Mouse (Mus musculus): Measurements from ENCODE around the gene Dydc1. TPM values are rescaled to one million over a fixed set of nuclear protein-coding genes. Genes with fewer than 3 reads are reported as not detected.

Gene Dydc1
- polyA plus RNA-seq, 1 experiment from 2014 or later = not detected

GRCm38 (mm10) chr14:41065168-41065567 lies 7.5 kb upstream of the Dydc1 start:
- no peak overlapping the region for H3K27ac ChIP-seq
- no peak overlapping the region for H3K4me3 ChIP-seq (replicated peaks)
- no peak overlapping the region for H3K9ac ChIP-seq (replicated peaks)
- H3K36me3 ChIP-seq = no peaks in the 10 kb centered on the region
- ATAC-seq = 0 out of 2 replicates have a peak, but pooled peaks have one; percentile 43
- WGBS = 56% methylated on average over 2 of the region's 2 CpGs
- no peaks in the 10 kb centered on the region for H3K27me3 ChIP-seq
- no peaks in the 10 kb centered on the region for H3K4me1 ChIP-seq (replicated peaks)
- no peaks in the 10 kb centered on the region for H3K9me3 ChIP-seq
- no peak overlapping the region for H3K4me2 ChIP-seq (replicated peaks)

- Histone ChIP-seq H3K4me1 (replicated peaks) (no peaks in the 10 kb centered on the region), H3K9me3 (no peaks in the 10 kb centered on the region), H3K36me3 (no peaks in the 10 kb centered on the region), H3K27me3 (no peaks in the 10 kb centered on the region), H3K4me3 (replicated peaks) (no peak overlapping the region), H3K9ac (replicated peaks) (no peak overlapping the region), H3K27ac (no peak overlapping the region), H3K4me2 (replicated peaks) (no peak overlapping the region)
- WGBS = 0% methylated on average over 1 of the region's 1 CpGs
- ATAC-seq = no peak
Observed at GRCm38 (mm10) chr14:41066416-41066815, 6.3 kb upstream of the Dydc1 start.

DNA sequence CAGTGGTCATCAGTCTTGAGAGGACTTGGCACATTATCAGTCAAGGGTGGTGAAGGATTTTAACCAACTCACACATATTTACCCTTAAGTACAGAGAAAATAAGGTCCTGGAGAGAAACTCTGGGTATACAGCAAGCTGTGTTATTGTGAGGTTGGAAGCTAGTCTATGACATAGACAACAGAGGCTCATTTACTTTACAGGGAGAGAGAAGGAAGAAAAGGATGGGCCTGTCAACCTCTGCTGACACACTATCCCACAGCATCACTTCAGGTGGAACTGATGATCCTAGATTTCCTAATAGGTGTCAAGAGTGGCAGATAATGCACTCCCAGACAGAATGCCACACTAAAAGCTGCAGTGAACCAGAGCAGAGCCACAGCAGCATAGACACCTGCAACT lies 3.6 kb upstream of the Dydc1 start, which contains the start of gene Dydc2:
Gene Dydc2, minus strand, starts transcription at position 101 of the 400 bp plus-strand sequence.
- H3K9ac ChIP-seq (replicated peaks) = no peak within 1 kb of the TSS
- H3K27me3 ChIP-seq = no peaks in the 10 kb centered on the region
- H3K4me2 ChIP-seq (replicated peaks) = no peak within 1 kb of the TSS
- no peak within 1 kb of the TSS for H3K4me3 ChIP-seq (replicated peaks)
- no peak for ATAC-seq
- H3K9me3 ChIP-seq = no peaks in the 10 kb centered on the region
- H3K4me1 ChIP-seq (replicated peaks) = peaks cover 6% of the 10 kb centered on the region
- no peak within 1 kb of the TSS for H3K27ac ChIP-seq
- no peaks in the 10 kb centered on the region for H3K36me3 ChIP-seq

GRCm38 (mm10) chr14:41070343-41070742 lies 2.4 kb upstream of the Dydc1 start:
- no peak for ATAC-seq
- Histone ChIP-seq H3K27ac (no peak overlapping the region), H3K4me2 (replicated peaks) (no peak overlapping the region), H3K27me3 (no peaks in the 10 kb centered on the region), H3K4me1 (replicated peaks) (peaks cover 6% of the 10 kb centered on the region), H3K36me3 (no peaks in the 10 kb centered on the region), H3K9me3 (no peaks in the 10 kb centered on the region), H3K4me3 (replicated peaks) (no peak overlapping the region), H3K9ac (replicated peaks) (no peak overlapping the region)
- WGBS = 80% methylated on average over 3 of the region's 3 CpGs

DNA sequence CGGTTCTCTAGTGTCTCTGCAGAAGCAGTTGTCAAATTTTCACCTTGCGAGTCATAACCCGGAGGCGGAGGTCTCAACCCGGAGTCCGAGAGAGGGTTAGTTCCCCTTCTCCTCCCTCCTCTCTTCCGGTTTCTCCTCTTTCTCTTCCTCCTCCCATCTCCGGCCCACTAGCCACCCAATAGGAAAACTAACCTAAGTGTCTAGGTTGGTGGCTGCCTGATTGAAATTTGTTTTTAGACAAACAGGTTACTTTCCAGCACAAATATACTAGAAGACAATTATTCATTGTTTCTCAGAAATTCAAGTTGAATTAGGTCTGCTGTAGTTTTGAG lies 199 bp downstream of the Dydc1 start:
- Histone ChIP-seq H3K36me3 (no peaks in the 10 kb centered on the region), H3K27me3 (no peaks in the 10 kb centered on the region), H3K9ac (replicated peaks) (peak overlapping the region; percentile 56), H3K4me1 (replicated peaks) (peaks cover 6% of the 10 kb centered on the region), H3K9me3 (no peaks in the 10 kb centered on the region), H3K4me2 (replicated peaks) (peak overlapping the region; percentile 69), H3K4me3 (replicated peaks) (peak overlapping the region; percentile 48), H3K27ac (no peak overlapping the region)
- no peak for ATAC-seq
- WGBS = 4% methylated on average over 8 of the region's 8 CpGs

DNA sequence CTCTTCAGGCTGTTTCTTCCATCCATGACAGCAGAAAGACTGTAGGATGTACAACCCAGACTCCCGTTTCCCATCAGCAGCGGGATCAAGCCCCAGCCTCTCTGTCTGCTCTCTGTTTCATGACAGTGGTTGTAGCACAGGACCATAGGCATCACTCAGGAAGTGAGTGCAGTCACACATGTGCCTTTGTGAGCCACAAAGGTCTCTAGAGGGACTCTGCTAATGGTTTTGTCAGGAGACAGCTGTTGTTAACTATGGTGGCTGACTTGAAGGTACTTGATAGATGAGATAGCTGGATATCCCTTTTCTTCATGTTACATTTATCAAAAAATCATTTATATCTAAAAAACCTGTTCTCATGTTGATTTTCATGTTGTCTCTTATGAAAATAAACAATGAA lies 9.7 kb downstream of the Dydc1 start:
- 87% methylated on average over 2 of the region's 2 CpGs for WGBS
- H3K9me3 ChIP-seq = no peaks in the 10 kb centered on the region
- no peak overlapping the region for H3K4me2 ChIP-seq (replicated peaks)
- H3K4me1 ChIP-seq (replicated peaks) = no peaks in the 10 kb centered on the region
- no peak overlapping the region for H3K4me3 ChIP-seq (replicated peaks)
- H3K9ac ChIP-seq (replicated peaks) = no peak overlapping the region
- no peak overlapping the region for H3K27ac ChIP-seq
- H3K36me3 ChIP-seq = no peaks in the 10 kb centered on the region
- no peak for ATAC-seq
- no peaks in the 10 kb centered on the region for H3K27me3 ChIP-seq

DNA sequence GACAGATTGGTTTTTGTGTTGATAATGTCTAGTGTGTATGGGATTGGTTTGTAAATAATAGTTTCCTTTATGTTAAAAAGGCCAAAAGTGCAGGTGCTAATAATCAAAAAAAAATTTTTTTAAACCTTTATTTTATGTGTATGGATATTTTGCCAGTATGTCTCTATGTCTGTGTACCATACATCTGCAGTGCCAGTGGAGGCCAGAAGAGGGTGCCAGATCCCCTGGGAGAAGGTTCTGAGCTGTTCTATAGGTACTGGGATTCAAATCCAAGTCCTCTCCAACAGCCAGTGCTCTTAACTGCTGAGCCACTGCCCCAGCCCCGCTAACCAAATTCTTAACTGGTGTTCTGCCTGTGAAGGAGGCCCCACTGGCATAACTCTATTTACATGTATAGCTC lies 14.8 kb downstream of the Dydc1 start:
- no peaks in the 10 kb centered on the region for H3K36me3 ChIP-seq
- no peak overlapping the region for H3K4me2 ChIP-seq (replicated peaks)
- no peak overlapping the region for H3K4me3 ChIP-seq (replicated peaks)
- no peaks in the 10 kb centered on the region for H3K4me1 ChIP-seq (replicated peaks)
- H3K9me3 ChIP-seq = no peaks in the 10 kb centered on the region
- H3K27ac ChIP-seq = no peak overlapping the region
- H3K9ac ChIP-seq (replicated peaks) = no peak overlapping the region
- WGBS = 87% methylated on average over 1 of the region's 1 CpGs
- no peak for ATAC-seq
- H3K27me3 ChIP-seq = no peaks in the 10 kb centered on the region

GRCm38 (mm10) chr14:41090777-41091176 lies 18.1 kb downstream of the Dydc1 start:
- H3K9me3 ChIP-seq = no peaks in the 10 kb centered on the region
- H3K9ac ChIP-seq (replicated peaks) = no peak overlapping the region
- 45% methylated on average over 8 of the region's 8 CpGs for WGBS
- no peak overlapping the region for H3K27ac ChIP-seq
- no peaks in the 10 kb centered on the region for H3K36me3 ChIP-seq
- no peak overlapping the region for H3K4me3 ChIP-seq (replicated peaks)
- H3K27me3 ChIP-seq = no peaks in the 10 kb centered on the region
- H3K4me2 ChIP-seq (replicated peaks) = no peak overlapping the region
- no peak for ATAC-seq
- H3K4me1 ChIP-seq (replicated peaks) = no peaks in the 10 kb centered on the region

DNA sequence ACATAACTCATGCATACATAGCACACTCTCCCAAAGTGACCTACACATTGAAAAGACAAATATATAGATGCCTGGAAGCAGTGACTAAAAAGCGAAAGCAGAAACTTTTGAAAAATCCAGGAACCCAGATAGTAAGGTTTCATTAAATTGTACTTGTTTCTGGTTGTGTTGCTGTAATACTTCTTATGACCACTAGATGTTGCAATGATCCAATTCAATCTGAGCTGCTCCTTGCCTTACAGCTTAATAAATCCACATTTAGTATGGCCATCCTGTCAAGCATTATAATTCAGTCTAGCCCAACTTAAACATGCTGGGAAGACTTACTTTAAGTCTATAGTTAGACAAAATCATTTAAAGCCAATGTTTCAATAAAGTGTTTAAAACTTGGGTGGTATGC lies 21.4 kb downstream of the Dydc1 start:
- Histone ChIP-seq H3K4me3 (replicated peaks) (no peak overlapping the region), H3K36me3 (no peaks in the 10 kb centered on the region), H3K9ac (replicated peaks) (no peak overlapping the region), H3K27ac (no peak overlapping the region), H3K4me2 (replicated peaks) (no peak overlapping the region), H3K4me1 (replicated peaks) (no peaks in the 10 kb centered on the region), H3K9me3 (no peaks in the 10 kb centered on the region), H3K27me3 (no peaks in the 10 kb centered on the region)
- WGBS = 59% methylated on average over 1 of the region's 1 CpGs
- ATAC-seq = 0 out of 2 replicates have a peak, but pooled peaks have one; percentile 20

GRCm38 (mm10) chr14:41096296-41096860 lies 23.7 kb downstream of the Dydc1 start:
- Histone ChIP-seq H3K27ac (no peak overlapping the region), H3K36me3 (no peaks in the 10 kb centered on the region), H3K9me3 (no peaks in the 10 kb centered on the region), H3K9ac (replicated peaks) (no peak overlapping the region), H3K4me3 (replicated peaks) (no peak overlapping the region), H3K27me3 (no peaks in the 10 kb centered on the region), H3K4me2 (replicated peaks) (no peak overlapping the region), H3K4me1 (replicated peaks) (no peaks in the 10 kb centered on the region)
- no peak for ATAC-seq
- 90% methylated on average over 3 of the region's 3 CpGs for WGBS

DNA sequence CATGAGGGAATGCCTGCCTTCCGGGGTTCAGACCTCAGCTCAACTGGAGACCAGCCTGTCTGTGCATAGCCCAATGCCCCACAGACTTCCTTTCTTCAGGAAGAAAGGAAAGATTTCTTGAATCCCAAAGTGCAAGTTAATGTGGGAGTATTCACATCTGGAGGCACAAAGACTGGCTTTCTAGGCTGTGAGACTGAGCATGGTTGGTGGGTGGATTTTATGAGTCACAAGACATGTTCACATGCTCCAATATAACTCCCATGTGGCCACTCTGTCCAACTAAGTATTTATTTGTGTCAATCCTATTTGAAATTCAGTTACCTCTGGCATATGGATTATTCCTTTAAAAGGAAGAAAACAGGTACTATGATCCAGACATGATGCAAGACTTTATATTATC lies 26.0 kb downstream of the Dydc1 start:
- H3K9ac ChIP-seq (replicated peaks) = no peak overlapping the region
- H3K4me3 ChIP-seq (replicated peaks) = no peak overlapping the region
- ATAC-seq = no peak
- 82% methylated on average over 1 of the region's 1 CpGs for WGBS
- no peak overlapping the region for H3K27ac ChIP-seq
- no peaks in the 10 kb centered on the region for H3K36me3 ChIP-seq
- no peaks in the 10 kb centered on the region for H3K9me3 ChIP-seq
- H3K4me2 ChIP-seq (replicated peaks) = no peak overlapping the region
- H3K27me3 ChIP-seq = no peaks in the 10 kb centered on the region
- H3K4me1 ChIP-seq (replicated peaks) = no peaks in the 10 kb centered on the region

DNA sequence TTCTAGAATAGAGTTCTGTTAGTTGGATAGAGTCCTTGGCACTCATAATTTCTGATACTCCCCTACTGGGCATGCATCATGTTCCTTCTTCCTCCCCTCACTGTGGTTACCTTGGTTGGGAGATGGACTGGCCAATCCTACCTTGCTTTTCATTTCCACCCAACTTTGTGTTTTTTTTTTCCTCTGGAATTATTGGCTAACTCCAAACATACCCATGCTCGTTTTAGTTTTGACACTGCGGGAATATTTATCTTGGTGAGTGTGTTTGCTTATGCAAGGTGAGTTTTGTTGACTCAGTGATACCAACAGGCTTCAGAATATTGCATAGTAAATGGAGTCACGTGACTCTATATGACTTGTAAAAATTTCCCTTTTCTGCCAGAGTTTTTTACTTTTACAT lies 28.0 kb downstream of the Dydc1 start:
- Histone ChIP-seq H3K4me3 (replicated peaks) (no peak overlapping the region), H3K9me3 (no peaks in the 10 kb centered on the region), H3K9ac (replicated peaks) (no peak overlapping the region), H3K27ac (no peak overlapping the region), H3K4me1 (replicated peaks) (no peaks in the 10 kb centered on the region), H3K4me2 (replicated peaks) (no peak overlapping the region), H3K36me3 (no peaks in the 10 kb centered on the region), H3K27me3 (no peaks in the 10 kb centered on the region)
- ATAC-seq = no peak
- WGBS = 87% methylated on average over 3 of the region's 3 CpGs

- Histone ChIP-seq H3K27me3 (no peaks in the 10 kb centered on the region), H3K36me3 (no peaks in the 10 kb centered on the region), H3K4me1 (replicated peaks) (no peaks in the 10 kb centered on the region), H3K9me3 (no peaks in the 10 kb centered on the region), H3K27ac (no peak overlapping the region), H3K9ac (replicated peaks) (no peak overlapping the region), H3K4me2 (replicated peaks) (no peak overlapping the region), H3K4me3 (replicated peaks) (no peak overlapping the region)
- 88% methylated on average over 5 of the region's 5 CpGs for WGBS
- no peak for ATAC-seq
Observed at GRCm38 (mm10) chr14:41101242-41101641, 28.5 kb downstream of the Dydc1 start.

Data from midbrain, embryonic 13.5 days (tissue).